Mouse (Mus musculus): ENCODE results near the gene Trip10. TPM values are rescaled to one million over a fixed set of nuclear protein-coding genes. Genes with fewer than 3 reads are reported as not detected.

Trip10 gene
- total and polyA plus RNA-seq, 3 experiments, result 21.5 to 40.0 (median 22.9) TPM

GRCm38 (mm10) chr17:57235803-57236202 is 13.5 kb upstream of the Trip10 start:
- Histone ChIP-seq H3K79me2 (replicated peaks; ENCODE audit: control insufficient read depth, extremely low read depth, insufficient read depth, poor library complexity, severe bottlenecking) (no peaks in the 10 kb centered on the region), H3K4me1 (ENCODE audit: control insufficient read depth in 1 of 2, insufficient read depth in 2 of 2) (peaks cover 0 to 11% of the 10 kb centered on the region in 2 experiments; a peak in 2 of 4 replicates), H3K9ac (ENCODE audit: insufficient read depth, low read depth) (no peak overlapping the region), H3K9me3 (replicated peaks; ENCODE audit: low read length) (no peaks in the 10 kb centered on the region), H3K4me2 (ENCODE audit: insufficient read depth, low read depth, poor library complexity, severe bottlenecking) (no peak overlapping the region), H3K27ac (ENCODE audit: insufficient read depth, low read depth) (no peak overlapping the region), H3K36me3 (replicated peaks in 1 of 2; ENCODE audit: control insufficient read depth in 1 of 2, insufficient read depth in 1 of 2, low read length in 1 of 2) (peaks cover 36 to 49% of the 10 kb centered on the region in 2 experiments), H3K27me3 (replicated peaks) (no peaks in the 10 kb centered on the region), H3K4me3 (replicated peaks in 1 of 3; ENCODE audit: low read depth in 2 of 3, low read length in 2 of 3, poor library complexity in 1 of 3) (no peak overlapping the region)
- DNase-seq (ENCODE audit: extremely low read depth), result no peak
- TF ChIP-seq UBTF (IDR thresholded peaks at IDR 0.05; ENCODE audit: low read depth, low read length) (no peak), MAFK (IDR thresholded peaks at IDR 0.05; ENCODE audit: insufficient replicate concordance, low read length) (no peak)
- dilution Hi-C loops (cut with MboI; ENCODE audit: extremely low pct_ligation_motif_present, extremely low pct_unique_long_range_greater_than_20kb, low sequenced_read_pairs) (no loop called here), in situ Hi-C loops (cut with MboI; ENCODE audit: low pct_ligation_motif_present, low pct_unique_long_range_greater_than_20kb, low sequenced_read_pairs) (no loop called here)

- in situ Hi-C loops (cut with MboI; ENCODE audit: low pct_ligation_motif_present, low pct_unique_long_range_greater_than_20kb, low sequenced_read_pairs) (no loop called here), dilution Hi-C loops (cut with MboI; ENCODE audit: extremely low pct_ligation_motif_present, extremely low pct_unique_long_range_greater_than_20kb, low sequenced_read_pairs) (no loop called here)
- H3K9ac ChIP-seq (ENCODE audit: insufficient read depth, low read depth), result no peak overlapping the region
- H3K36me3 ChIP-seq (replicated peaks in 1 of 2; ENCODE audit: control insufficient read depth in 1 of 2, insufficient read depth in 1 of 2, low read length in 1 of 2), result peaks cover 42 to 57% of the 10 kb centered on the region in 2 experiments
- no peaks in the 10 kb centered on the region for H3K79me2 ChIP-seq (replicated peaks; ENCODE audit: control insufficient read depth, extremely low read depth, insufficient read depth, poor library complexity, severe bottlenecking)
- no peak overlapping the region for H3K4me2 ChIP-seq (ENCODE audit: insufficient read depth, low read depth, poor library complexity, severe bottlenecking)
- no peak overlapping the region for H3K4me3 ChIP-seq (replicated peaks in 1 of 3; ENCODE audit: low read depth in 2 of 3, low read length in 2 of 3, poor library complexity in 1 of 3)
- H3K9me3 ChIP-seq (replicated peaks; ENCODE audit: low read length), result no peaks in the 10 kb centered on the region
- no peak for TF ChIP-seq MXI1 (IDR thresholded peaks at IDR 0.05; ENCODE audit: low read depth, low read length)
- no peak for TF ChIP-seq KAT2A (IDR thresholded peaks at IDR 0.05; ENCODE audit: insufficient replicate concordance, low read length)
- H3K4me1 ChIP-seq (ENCODE audit: control insufficient read depth in 1 of 2, insufficient read depth in 2 of 2), result peaks cover 0 to 6% of the 10 kb centered on the region in 2 experiments; a peak in 2 of 4 replicates
- no peak for DNase-seq (ENCODE audit: extremely low read depth)
- H3K27me3 ChIP-seq (replicated peaks), result no peaks in the 10 kb centered on the region
- no peak overlapping the region for H3K27ac ChIP-seq (ENCODE audit: insufficient read depth, low read depth)
Measured at GRCm38 (mm10) chr17:57237181-57237580, 12.1 kb upstream of the Trip10 start.

- Histone ChIP-seq H3K79me2 (replicated peaks; ENCODE audit: control insufficient read depth, extremely low read depth, insufficient read depth, poor library complexity, severe bottlenecking) (no peaks in the 10 kb centered on the region; the same call in 1 of the 2 replicates), H3K27me3 (replicated peaks) (no peaks in the 10 kb centered on the region), H3K4me2 (ENCODE audit: insufficient read depth, low read depth, poor library complexity, severe bottlenecking) (no peak overlapping the region), H3K4me3 (replicated peaks in 1 of 3; ENCODE audit: low read depth in 2 of 3, low read length in 2 of 3, poor library complexity in 1 of 3) (no peak overlapping the region), H3K36me3 (replicated peaks in 1 of 2; ENCODE audit: control insufficient read depth in 1 of 2, insufficient read depth in 1 of 2, low read length in 1 of 2) (peaks cover 35 to 45% of the 10 kb centered on the region in 2 experiments), H3K9ac (ENCODE audit: insufficient read depth, low read depth) (no peak overlapping the region), H3K4me1 (ENCODE audit: control insufficient read depth in 1 of 2, insufficient read depth in 2 of 2) (peaks cover 10 to 19% of the 10 kb centered on the region in 2 experiments), H3K27ac (ENCODE audit: insufficient read depth, low read depth) (no peak overlapping the region), H3K9me3 (replicated peaks; ENCODE audit: low read length) (no peaks in the 10 kb centered on the region)
- no peak for DNase-seq (ENCODE audit: extremely low read depth)
- in situ Hi-C loops (cut with MboI; ENCODE audit: low pct_ligation_motif_present, low pct_unique_long_range_greater_than_20kb, low sequenced_read_pairs), result loop anchor here (10.0 kb wide), 1 partner anchor 91 kb away; no protein-coding TSS in a partner anchor
- no peak for TF ChIP-seq CHD1 (IDR thresholded peaks at IDR 0.05; ENCODE audit: low read depth, low read length)
- TF ChIP-seq CTCF (conservative IDR thresholded peaks at IDR 0.05 in 1 of 2, IDR thresholded peaks at IDR 0.05 in 1 of 2; ENCODE audit: low read depth in 2 of 2, low read length in 2 of 2), result no peak
- no peak for TF ChIP-seq RAD21 (IDR thresholded peaks at IDR 0.05; ENCODE audit: low read depth, low read length)
- TF ChIP-seq MAZ (IDR thresholded peaks at IDR 0.05; ENCODE audit: low read depth, low read length), result no peak
- TF ChIP-seq GABPA (IDR thresholded peaks at IDR 0.05; ENCODE audit: insufficient replicate concordance, low read depth, low read length), result no peak
- TF ChIP-seq SMC3 (IDR thresholded peaks at IDR 0.05; ENCODE audit: low read depth, low read length), result no peak
- dilution Hi-C loops (cut with MboI; ENCODE audit: extremely low pct_ligation_motif_present, extremely low pct_unique_long_range_greater_than_20kb, low sequenced_read_pairs), result no loop called here
Measured at GRCm38 (mm10) chr17:57243650-57244370, 5.4 kb upstream of the Trip10 start.
